Mouse (Mus musculus) embryonic fibroblast, embryonic 13.5 days (primary cell): ENCODE data around the gene Gm20388.
"Not testable (repeated sequence)": the region's sequence is repeated elsewhere in the genome, so short reads cannot be mapped to it uniquely, and the experiment has no call there.

ENCODE experiments used
- CTCF ChIP-seq: IDR thresholded peaks from 2 replicates; pipeline ENCODE4 v1.5.1; 2011; ENCODE audit warnings: mild to moderate bottlenecking, control low read depth, low read length, moderate library complexity, borderline replicate concordance; ENCODE audit not compliant: insufficient read depth
- POLR2A ChIP-seq: IDR thresholded peaks from 2 replicates; pipeline ENCODE4 v1.6.1; 2011; ENCODE audit warnings: low read depth, mild to moderate bottlenecking, control low read depth, low read length, moderate library complexity

- TF ChIP-seq POLR2A, CTCF: not testable (repeated sequence)
Measured at GRCm38 (mm10) chr8:124177092-124177491, 4266.5 kb downstream of the Gm20388 start.
